Mouse (Mus musculus) Patski (cell line): Measurements from ENCODE around the gene Kif26b. TPM values are rescaled to one million over a fixed set of nuclear protein-coding genes. Genes with fewer than 3 reads are reported as not detected.

Experiments used
- ATAC-seq: fragments of 100-300 bp; one replicate; pipeline ENCODE4 v1.8.0; 2021
- CTCF ChIA-PET: fragments of 350-600 bp; sonication (Branson Sonifier 250); formaldehyde crosslinking; loops from one replicate; lab custom pipeline; 2022; ENCODE audit warnings: inconsistent platforms; lab: Charles Lee
- POLR2A ChIA-PET: fragments of 350-600 bp; sonication (Branson Sonifier 250); formaldehyde crosslinking; loops from one replicate; lab custom pipeline; 2022; ENCODE audit warnings: antibody characterized with exemption, inconsistent platforms; lab: Charles Lee
- DNase-seq: peaks from one replicate; pipeline ENCODE4 v3.0.0-alpha.2; 2011; ENCODE audit warnings: low read depth, low spot score
- H3K27me3 ChIP-seq: fragments of 371-371 bp; one replicate; pipeline ENCODE4 v1.5.1; 2021
- CTCF ChIP-seq: fragments of 100-300 bp; IDR thresholded peaks from one replicate; pipeline ENCODE4 v1.5.1; 2021
- in situ Hi-C: fragments of 300-500 bp; cut with MboI; formaldehyde crosslinking; loops from 3 replicates; pipeline ENCODE4 v1.11.1; 2018; ENCODE audit warnings: low pct_unique_long_range_greater_than_20kb, mixed read lengths
- polyA plus RNA-seq: library from polyadenylated mRNA; unstranded; gene quantifications from one replicate; pipeline ENCODE4 v1.2.3, GENCODE M21; 2021

The Kif26b gene
- polyA plus RNA-seq, 1 experiment from 2014 or later = 6.5 TPM

GRCm38 (mm10) chr1:178972055-178972454 is 443.1 kb downstream of the Kif26b start:
- POLR2A ChIA-PET = no interaction called here
- no peaks in the 10 kb centered on the region for H3K27me3 ChIP-seq
- in situ Hi-C loops = loop anchor here (10.0 kb wide), 1 partner anchor 173 kb away; no protein-coding TSS in a partner anchor
- DNase-seq (no peak), ATAC-seq (no peak)
- CTCF ChIA-PET = interaction anchor here (1.3 kb wide), 1 partner anchor 150 kb away, joined by 3 read pairs; no protein-coding TSS in a partner anchor
- TF ChIP-seq CTCF = no peak

- in situ Hi-C loops = loop anchor here (10.0 kb wide), 1 partner anchor 166 kb away; no protein-coding TSS in a partner anchor
- ChIA-PET CTCF (interaction anchor here (1.1 kb wide), 1 partner anchor 18 kb away, joined by 3 read pairs; no protein-coding TSS in a partner anchor), POLR2A (no interaction called here)
- no peaks in the 10 kb centered on the region for H3K27me3 ChIP-seq
- ATAC-seq (no peak), DNase-seq (no peak)
- TF ChIP-seq CTCF = no peak
Measured at GRCm38 (mm10) chr1:178978617-178979245, 449.8 kb downstream of the Kif26b start.

DNA sequence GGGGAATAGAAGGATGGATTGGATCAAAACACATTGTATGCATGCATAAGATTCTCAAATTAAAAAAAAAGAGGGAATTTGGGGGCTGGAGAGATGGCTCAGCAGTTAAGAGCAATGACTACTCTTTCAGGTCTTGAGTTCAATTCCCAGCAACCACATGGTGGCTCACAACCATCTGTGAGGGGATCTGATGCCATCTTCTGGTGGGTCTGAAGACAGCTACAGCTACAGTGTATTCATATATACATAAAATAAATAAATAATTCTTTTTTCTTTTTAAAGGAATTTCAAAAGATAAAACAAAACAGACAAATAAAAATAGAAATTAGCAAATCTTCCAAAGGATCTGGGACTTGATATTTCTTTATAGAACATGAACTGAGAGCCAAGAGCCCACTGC is 451.3 kb downstream of the Kif26b start:
- DNase-seq (no peak), ATAC-seq (no peak)
- ChIA-PET POLR2A (no interaction called here), CTCF (interaction anchor here (0.8 kb wide), 1 partner anchor 457 kb away, joined by 3 read pairs; no protein-coding TSS in a partner anchor)
- no peaks in the 10 kb centered on the region for H3K27me3 ChIP-seq
- in situ Hi-C loops = loop anchor here (5.0 kb wide), 1 partner anchor 453 kb away; the partner anchor contains the start of gene Kif26b
- no peak for TF ChIP-seq CTCF

GRCm38 (mm10) chr1:178981641-178982040 is 452.7 kb downstream of the Kif26b start:
- CTCF ChIA-PET = interaction anchor here (1.1 kb wide), 1 partner anchor 10 kb away, joined by 3 read pairs; no protein-coding TSS in a partner anchor
- ATAC-seq (no peak), DNase-seq (no peak)
- TF ChIP-seq CTCF = no peak
- in situ Hi-C loops = loop anchor here (5.0 kb wide), 1 partner anchor 454 kb away; the partner anchor contains the start of gene Kif26b
- POLR2A ChIA-PET = no interaction called here
- H3K27me3 ChIP-seq = no peaks in the 10 kb centered on the region

GRCm38 (mm10) chr1:178988176-178988575 is 459.3 kb downstream of the Kif26b start:
- ATAC-seq (no peak), DNase-seq (no peak)
- CTCF ChIA-PET = no interaction called here
- no peak for TF ChIP-seq CTCF
- POLR2A ChIA-PET = no interaction called here
- in situ Hi-C loops = no loop called here
- H3K27me3 ChIP-seq = no peaks in the 10 kb centered on the region

Other genes starting within 250 kb of the Kif26b start
- gene Cox20, start 210.0 kb upstream of the Kif26b start, polyA plus RNA-seq = 98.4 TPM
- gene Hnrnpu, start 191.3 kb upstream of the Kif26b start, polyA plus RNA-seq = 500 TPM
- gene Efcab2, start 123.0 kb upstream of the Kif26b start, polyA plus RNA-seq = 3.7 TPM